Mouse (Mus musculus): Measurements from ENCODE around the gene Bclaf1. TPM values are rescaled to one million over a fixed set of nuclear protein-coding genes. Genes with fewer than 3 reads are reported as not detected.

The Bclaf1 gene
- polyA plus RNA-seq, 1 experiment = 12.5 TPM

GRCm38 (mm10) chr10:20381352-20381751 is 69.1 kb downstream of the Bclaf1 start:
- Histone ChIP-seq H3K27me3 (ENCODE audit: control insufficient read depth, insufficient read depth, insufficient read length) (no peaks in the 10 kb centered on the region), H3K4me2 (ENCODE audit: low read depth) (no peak overlapping the region), H3K79me2 (ENCODE audit: control insufficient read depth, insufficient read depth) (no peaks in the 10 kb centered on the region), H3K36me3 (ENCODE audit: control insufficient read depth, insufficient read depth) (no peaks in the 10 kb centered on the region), H3K4me3 (no peak overlapping the region), H3ac (ENCODE audit: control insufficient read depth, insufficient read length) (no peak overlapping the region)
- TF ChIP-seq SRF (IDR thresholded peaks at IDR 0.05; ENCODE audit: control insufficient read depth, insufficient read length, low read depth) = no peak
- no peak for TF ChIP-seq POLR2AphosphoS2 (IDR thresholded peaks at IDR 0.05; ENCODE audit: insufficient read length, low read depth)
- TF ChIP-seq TCF3 (IDR thresholded peaks at IDR 0.05; ENCODE audit: insufficient read length, low read depth) = no peak
- no peak for TF ChIP-seq TCF12 (IDR thresholded peaks at IDR 0.05; ENCODE audit: insufficient read depth, poor library complexity, severe bottlenecking)
- TF ChIP-seq MAX (IDR thresholded peaks at IDR 0.05; ENCODE audit: low read depth) = no peak

- no peaks in the 10 kb centered on the region for H3K79me2 ChIP-seq (ENCODE audit: control insufficient read depth, insufficient read depth)
- no peak overlapping the region for H3K4me2 ChIP-seq (ENCODE audit: low read depth)
- H3K36me3 ChIP-seq (ENCODE audit: control insufficient read depth, insufficient read depth) = no peaks in the 10 kb centered on the region
- no peaks in the 10 kb centered on the region for H3K27me3 ChIP-seq (ENCODE audit: control insufficient read depth, insufficient read depth, insufficient read length)
- TF ChIP-seq TCF3 (IDR thresholded peaks at IDR 0.05; ENCODE audit: insufficient read length, low read depth) (no peak), CEBPB (IDR thresholded peaks at IDR 0.05; ENCODE audit: insufficient read depth, poor library complexity, severe bottlenecking) (no peak), MAX (IDR thresholded peaks at IDR 0.05; ENCODE audit: low read depth) (no peak), MYOD1 (IDR thresholded peaks at IDR 0.05; ENCODE audit: control insufficient read depth in 1 of 3, insufficient read length in 2 of 3, low read depth in 2 of 3) (no peak), POLR2AphosphoS2 (IDR thresholded peaks at IDR 0.05; ENCODE audit: insufficient read length, low read depth) (no peak), TCF12 (IDR thresholded peaks at IDR 0.05; ENCODE audit: insufficient read depth, poor library complexity, severe bottlenecking) (no peak)
- H3ac ChIP-seq (ENCODE audit: control insufficient read depth, insufficient read length) = no peak overlapping the region
- no peak overlapping the region for H3K4me3 ChIP-seq
Observed at GRCm38 (mm10) chr10:20382807-20383419, 70.6 kb downstream of the Bclaf1 start.

- Histone ChIP-seq H3K79me2 (ENCODE audit: control insufficient read depth, insufficient read depth) (no peaks in the 10 kb centered on the region), H3K4me2 (ENCODE audit: low read depth) (no peak overlapping the region), H3K4me3 (no peak overlapping the region), H3K36me3 (ENCODE audit: control insufficient read depth, insufficient read depth) (no peaks in the 10 kb centered on the region), H3ac (ENCODE audit: control insufficient read depth, insufficient read length) (no peak overlapping the region), H3K27me3 (ENCODE audit: control insufficient read depth, insufficient read depth, insufficient read length) (no peaks in the 10 kb centered on the region)
- TF ChIP-seq MAX (IDR thresholded peaks at IDR 0.05; ENCODE audit: low read depth) (no peak), SRF (IDR thresholded peaks at IDR 0.05; ENCODE audit: control insufficient read depth, insufficient read length, low read depth) (no peak)
Observed at GRCm38 (mm10) chr10:20390568-20390967, 78.3 kb downstream of the Bclaf1 start.

Other genes with a start within 250 kb of the Bclaf1 start
- 0.01 TPM for gene Map7, start 164.0 kb upstream of the Bclaf1 start, polyA plus RNA-seq (2012; fragmentation: generic; extraction: Trizol)
- 1.3 TPM for gene Mtfr2, start 35.3 kb downstream of the Bclaf1 start, polyA plus RNA-seq (2012; fragmentation: generic; extraction: Trizol)

Data from myocyte (in vitro differentiated cells).